Mouse (Mus musculus): ENCODE data around the gene Olfr214.
"Not testable (repeated sequence)": the region's sequence is repeated elsewhere in the genome, so short reads cannot be mapped to it uniquely, and the experiment has no call there.

Gene Olfr214

GRCm38 (mm10) chr6:116553935-116554334 is at the start of gene Olfr214:
Olfr214 (plus strand) TSS chr6:116554235.
- DNase-seq (ENCODE audit: low spot score in 2 of 2), result no peak

GRCm38 (mm10) chr6:116506302-116507003 is 47.6 kb upstream of the Olfr214 start, which contains the start of gene Olfr212:
Olfr212 (plus strand) TSS chr6:116506516.
- not testable (repeated sequence) for DNase-seq (ENCODE audit: low spot score in 2 of 2)

- DNase-seq (ENCODE audit: low spot score in 2 of 2), result no peak
Measured at GRCm38 (mm10) chr6:116514832-116515231, 39.2 kb upstream of the Olfr214 start.

- no peak for DNase-seq (ENCODE audit: low spot score in 2 of 2)
Measured at GRCm38 (mm10) chr6:116538156-116538555, 15.9 kb upstream of the Olfr214 start, which contains the start of gene Olfr213. Olfr213 (plus strand) TSS chr6:116538456.

- no peak for DNase-seq (ENCODE audit: low spot score in 2 of 2)
Measured at GRCm38 (mm10) chr6:116542500-116542899, 11.5 kb upstream of the Olfr214 start.

GRCm38 (mm10) chr6:116550841-116551240 is 3.2 kb upstream of the Olfr214 start, which contains the start of gene Gm5580:
Gm5580 (plus strand) TSS chr6:116551141.
- not testable (repeated sequence) for DNase-seq (ENCODE audit: low spot score in 2 of 2)

GRCm38 (mm10) chr6:116554952-116555351 is 917 bp downstream of the Olfr214 start:
- no peak for DNase-seq (ENCODE audit: low spot score in 2 of 2)

GRCm38 (mm10) chr6:116569834-116570233 is 15.8 kb downstream of the Olfr214 start:
- DNase-seq (ENCODE audit: low spot score in 2 of 2), result peak; percentile 33 to 40

GRCm38 (mm10) chr6:116584095-116584494 is 30.1 kb downstream of the Olfr214 start, which contains the start of gene Olfr215:
Olfr215 (minus strand) TSS chr6:116584195.
- no peak for DNase-seq (ENCODE audit: low spot score in 2 of 2)

- DNase-seq (ENCODE audit: low spot score in 2 of 2), result not testable (repeated sequence)
Measured at GRCm38 (mm10) chr6:116600969-116601368, 46.9 kb downstream of the Olfr214 start.

GRCm38 (mm10) chr6:116607230-116607629 is 53.2 kb downstream of the Olfr214 start:
- no peak for DNase-seq (ENCODE audit: low spot score in 2 of 2)
